Comparison of ENCODE assay signal across 26 mouse cellular contexts in the genomic region with DNA sequence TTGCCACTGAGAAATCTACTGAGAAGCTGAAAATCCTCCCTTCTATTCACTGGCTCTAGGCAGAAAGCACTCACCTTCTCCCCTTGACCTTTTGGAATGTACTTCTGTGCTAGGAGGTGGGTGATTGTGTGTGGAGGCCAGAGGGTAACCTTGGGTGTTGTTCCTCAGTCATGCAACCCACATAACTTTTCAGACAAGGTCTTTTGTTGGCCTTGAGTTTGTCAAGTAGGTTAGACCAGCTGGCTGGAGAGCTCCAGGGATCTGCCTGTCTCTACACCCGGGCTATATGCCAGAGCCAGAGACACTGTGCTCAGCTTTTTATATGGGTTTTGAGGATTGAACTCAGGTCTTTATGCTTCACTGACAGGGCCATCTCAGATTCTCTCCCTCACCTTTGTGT. TPM values are rescaled to one million over a fixed set of nuclear protein-coding genes. Genes with fewer than 3 reads are reported as not detected.
DNase-seq lines count a peak whose midpoint lies in the region; ATAC-seq and TF ChIP-seq lines count a peak whose summit lies in the region.
"Had no signal": no experiment of that assay in that cellular context is flagged by ENCODE, and none has a peak within 500 bp of the region (broad histone marks: within the 10 kb centered on the region; RNA-seq: fewer than 3 reads in every experiment).

No protein-coding gene starts in this region.

- WGBS in liver, embryonic 11.5 days: 79% methylated on average over 1 of the region's 1 CpGs

- no peaks in the 10 kb centered on the region for H3K4me1 ChIP-seq in liver, embryonic 11.5 days (replicated peaks; ENCODE audit: control insufficient read depth, insufficient read depth, low read length)
- H3K4me1 ChIP-seq: embryonic facial prominence, embryonic 12.5 days; embryonic facial prominence, embryonic 15.5 days had no signal

- TF ChIP-seq CTCF in layer of hippocampus, adult 2 months (conservative IDR thresholded peaks at IDR 0.05): no peak

- no peak overlapping the region for H3K9ac ChIP-seq in liver, embryonic 11.5 days (ENCODE audit: low read depth, low read length)
- H3K9ac ChIP-seq: embryonic facial prominence, embryonic 12.5 days; embryonic facial prominence, embryonic 15.5 days; forebrain, embryonic 15.5 days; hindbrain, embryonic 12.5 days; hindbrain, embryonic 15.5 days had no signal

- H3K36me3 ChIP-seq in liver, embryonic 11.5 days (ENCODE audit: control insufficient read depth, insufficient read depth, low read length): no peaks in the 10 kb centered on the region
- H3K36me3 ChIP-seq: embryonic facial prominence, embryonic 12.5 days; embryonic facial prominence, embryonic 15.5 days; forebrain, embryonic 15.5 days; G1E; hindbrain, embryonic 12.5 days; hindbrain, embryonic 15.5 days had no signal

- H3K27ac ChIP-seq in layer of hippocampus, adult 2 months: peak overlapping the region; percentile 48; the same call in 1 of the 2 replicates
- H3K27ac ChIP-seq in liver, embryonic 11.5 days (ENCODE audit: low read depth, low read length): no peak overlapping the region
- H3K27ac ChIP-seq: embryonic facial prominence, embryonic 12.5 days; embryonic facial prominence, embryonic 15.5 days; forebrain, embryonic 15.5 days; heart, adult 2 months; hindbrain, embryonic 12.5 days; hindbrain, embryonic 15.5 days had no signal

- H3K4me2 ChIP-seq in liver, embryonic 11.5 days: no peak overlapping the region
- H3K4me2 ChIP-seq: embryonic facial prominence, embryonic 12.5 days; embryonic facial prominence, embryonic 15.5 days; forebrain, embryonic 15.5 days; heart, embryonic 11.5 days; hindbrain, embryonic 12.5 days; hindbrain, embryonic 15.5 days had no signal

- ATAC-seq in liver, embryonic 11.5 days (replicated peaks; ENCODE audit: low FRiP score): no peak
- ATAC-seq: activated CD4-positive, CD25-positive, alpha-beta regulatory T cell, adult 4 months; forebrain, embryonic 15.5 days; intestine, postnatal 0 days; Patski had no signal

- no peak overlapping the region for H3K4me3 ChIP-seq in layer of hippocampus, adult 2 months
- no peak overlapping the region for H3K4me3 ChIP-seq in liver, embryonic 11.5 days (ENCODE audit: low read depth, low read length)
- H3K4me3 ChIP-seq: embryonic facial prominence, embryonic 12.5 days; embryonic facial prominence, embryonic 15.5 days; forebrain, embryonic 15.5 days; heart, adult 2 months; hindbrain, embryonic 12.5 days; hindbrain, embryonic 15.5 days had no signal

- H3K27me3 ChIP-seq in liver, embryonic 11.5 days (replicated peaks; ENCODE audit: control insufficient read depth, insufficient read depth, low read length): no peaks in the 10 kb centered on the region
- H3K27me3 ChIP-seq: CH12.LX; embryonic facial prominence, embryonic 12.5 days; embryonic facial prominence, embryonic 15.5 days; forebrain, embryonic 15.5 days; hindbrain, embryonic 15.5 days; Patski had no signal

- no peak for DNase-seq in layer of hippocampus, adult 2 months (ENCODE audit: low spot score in 2 of 2)
- no peak for DNase-seq in layer of hippocampus, adult 9-11 months
- DNase-seq in ZHBTc4 (ENCODE audit: low read depth, low spot score): peak; percentile 16
- peak; percentile 19 for DNase-seq in adrenal gland, postnatal 10 days
- peak; percentile 17 to 28 for DNase-seq in adrenal gland, postnatal 36 days
- DNase-seq in liver, embryonic 11.5 days (ENCODE audit: low spot score): no peak
- DNase-seq in urinary bladder, postnatal 10 days (ENCODE audit: low spot score): no peak
- DNase-seq: B cell, adult 2 months; cerebellum, adult 11 months; cerebellum, adult 2 months; cerebellum, adult 9-11 months; cerebellum, postnatal 25 days; gastrocnemius, postnatal 10 days; gastrocnemius, postnatal 36 days; heart, adult 2 months had no signal

- H3K9me3 ChIP-seq in liver, embryonic 11.5 days (ENCODE audit: control insufficient read depth, low read length): no peaks in the 10 kb centered on the region
- H3K9me3 ChIP-seq: embryonic facial prominence, embryonic 12.5 days; embryonic facial prominence, embryonic 15.5 days; forebrain, embryonic 15.5 days; G1E; hindbrain, embryonic 12.5 days; hindbrain, embryonic 15.5 days had no signal

RNA-seq across cellular contexts. Expression of a gene that starts 36.4 kb away (rescaled TPM):
- 10 to 100 TPM; 25.2 to 25.7 TPM for total RNA-seq in layer of hippocampus, adult 2 months (2021)
- total RNA-seq in adrenal gland, postnatal 10 days (2021): 10 to 100 TPM; 16.3 to 16.7 TPM
- 10 to 100 TPM; 19.8 to 22.8 TPM for total RNA-seq in adrenal gland, postnatal 36 days (2021)
- polyA plus RNA-seq in liver, embryonic 11.5 days (2014; fragmentation: Nextera tagmentation; extraction: Ambion mirVana): 15.7 and 16.3 TPM in 2 replicates

RNA-seq across cellular contexts. Expression of a gene that starts 36.5 kb away (rescaled TPM):
- total RNA-seq in layer of hippocampus, adult 2 months (2021): 1 to 10 TPM; 9.7 to 9.9 TPM
- 1 to 10 TPM; 7.2 to 7.6 TPM for total RNA-seq in adrenal gland, postnatal 10 days (2021)
- 1 to 10 TPM; 7.5 to 8.5 TPM for total RNA-seq in adrenal gland, postnatal 36 days (2021)
- 17.3 and 18.5 TPM in 2 replicates for polyA plus RNA-seq in liver, embryonic 11.5 days (2014; fragmentation: Nextera tagmentation; extraction: Ambion mirVana)

Comparison
In these comparisons a context has a peak if more than half of its experiments do, and no peak if none do; other contexts are left out.
1. DNase-seq: peak in ZHBTc4 (single experiment), adrenal gland, postnatal 10 days (single experiment) and adrenal gland, postnatal 36 days (2 of 2); none in layer of hippocampus, adult 2 months (0 of 2), layer of hippocampus, adult 9-11 months (single experiment), liver, embryonic 11.5 days (single experiment) and urinary bladder, postnatal 10 days (single experiment).